ENCODE assay signal across 9 mouse cellular contexts in genomic region chr8:49829345-49829744, GRCm38 (mm10).
DNase-seq lines count a peak whose midpoint lies in the region; TF ChIP-seq lines count a peak whose summit lies in the region.
"Had no signal": no experiment of that assay in that cellular context is flagged by ENCODE, and none has a peak within 500 bp of the region (broad histone marks: within the 10 kb centered on the region; RNA-seq: fewer than 3 reads in every experiment).

No protein-coding gene starts in this region.

- no peak overlapping the region for H3K4me3 ChIP-seq in ES-E14 (ENCODE audit: insufficient read depth in 1 of 2, low read depth in 1 of 2, low read length in 2 of 2, poor library complexity in 1 of 2, severe bottlenecking in 1 of 2)
- H3K4me3 ChIP-seq: limb, embryonic 12.5 days had no signal

- no peaks in the 10 kb centered on the region for H3K9me3 ChIP-seq in ES-E14 (ENCODE audit: control insufficient read depth, insufficient read depth, low read depth, low read length)
- H3K9me3 ChIP-seq: limb, embryonic 12.5 days had no signal

- H3K36me3 ChIP-seq in ES-E14 (ENCODE audit: control insufficient read depth, insufficient read depth, low read length, poor library complexity, severe bottlenecking), result no peaks in the 10 kb centered on the region
- H3K36me3 ChIP-seq: limb, embryonic 12.5 days had no signal

- in situ Hi-C loops in ES-E14 (cut with MboI; ENCODE audit: low sequenced_read_pairs in 2 of 2, unreplicated experiment in 2 of 2), result no loop called here

- H3K4me1 ChIP-seq in ES-E14 (ENCODE audit: control insufficient read depth in 2 of 2, insufficient read depth in 2 of 2, low read length in 2 of 2, poor library complexity in 1 of 2), result no peaks in the 10 kb centered on the region

- H3K27ac ChIP-seq in ES-E14 (ENCODE audit: insufficient read depth, low read depth, low read length, poor library complexity, severe bottlenecking), result no peak overlapping the region
- H3K27ac ChIP-seq: limb, embryonic 12.5 days had no signal

- no peak overlapping the region for H3K9ac ChIP-seq in ES-E14 (ENCODE audit: insufficient read depth, low read depth, low read length, poor library complexity, severe bottlenecking)
- H3K9ac ChIP-seq: limb, embryonic 12.5 days had no signal

- intact Hi-C loops in heart, postnatal 14 days (cut with DNase I), result loop anchor here (5.0 kb wide), 1 partner anchor 1607 kb away; no protein-coding TSS in a partner anchor

- DNase-seq in heart, postnatal 14 days, result peak; percentile 6 to 57
- no peak for DNase-seq in heart, adult 11 months
- peak; percentile 21 for DNase-seq in ES-E14 (ENCODE audit: low read depth, low spot score)
- peak; percentile 21 for DNase-seq in cerebellum, adult 9-10 months
- peak; percentile 6 to 63 for DNase-seq in frontal cortex, postnatal 10 days (ENCODE audit: low spot score in 2 of 2)
- peak; percentile 60 to 71 for DNase-seq in left cerebral cortex, adult 18-20 months (ENCODE audit: low spot score in 2 of 2)
- DNase-seq in retina, postnatal 1 day, result peak; percentile 79
- no peak for DNase-seq in spleen, postnatal 4 days (ENCODE audit: low spot score in 2 of 2)

TF ChIP-seq in ES-E14, 5 proteins besides CTCF, POLR2A, EP300 and RAD21:
- TF ChIP-seq ZC3H11A (IDR thresholded peaks at IDR 0.05; ENCODE audit: borderline replicate concordance, low read depth, low read length) (peak; percentile 56), CHD2 (IDR thresholded peaks at IDR 0.05; ENCODE audit: low read depth, low read length) (no peak), ZNF384 (IDR thresholded peaks at IDR 0.05; ENCODE audit: low read depth, low read length) (no peak)

Comparison
In these comparisons a context has a peak if more than half of its experiments do, and no peak if none do; other contexts are left out.
1. DNase-seq: peak in heart, postnatal 14 days (2 of 2), ES-E14 (single experiment), cerebellum, adult 9-10 months (single experiment), frontal cortex, postnatal 10 days (2 of 2), left cerebral cortex, adult 18-20 months (2 of 2) and retina, postnatal 1 day (single experiment); none in heart, adult 11 months (single experiment) and spleen, postnatal 4 days (0 of 2).